Mouse (Mus musculus): ENCODE results near the gene Tbx4. TPM values are rescaled to one million over a fixed set of nuclear protein-coding genes. Genes with fewer than 3 reads are reported as not detected.

The Tbx4 gene
- polyA plus RNA-seq, 1 experiment from 2014 or later = 2.4 TPM

DNA sequence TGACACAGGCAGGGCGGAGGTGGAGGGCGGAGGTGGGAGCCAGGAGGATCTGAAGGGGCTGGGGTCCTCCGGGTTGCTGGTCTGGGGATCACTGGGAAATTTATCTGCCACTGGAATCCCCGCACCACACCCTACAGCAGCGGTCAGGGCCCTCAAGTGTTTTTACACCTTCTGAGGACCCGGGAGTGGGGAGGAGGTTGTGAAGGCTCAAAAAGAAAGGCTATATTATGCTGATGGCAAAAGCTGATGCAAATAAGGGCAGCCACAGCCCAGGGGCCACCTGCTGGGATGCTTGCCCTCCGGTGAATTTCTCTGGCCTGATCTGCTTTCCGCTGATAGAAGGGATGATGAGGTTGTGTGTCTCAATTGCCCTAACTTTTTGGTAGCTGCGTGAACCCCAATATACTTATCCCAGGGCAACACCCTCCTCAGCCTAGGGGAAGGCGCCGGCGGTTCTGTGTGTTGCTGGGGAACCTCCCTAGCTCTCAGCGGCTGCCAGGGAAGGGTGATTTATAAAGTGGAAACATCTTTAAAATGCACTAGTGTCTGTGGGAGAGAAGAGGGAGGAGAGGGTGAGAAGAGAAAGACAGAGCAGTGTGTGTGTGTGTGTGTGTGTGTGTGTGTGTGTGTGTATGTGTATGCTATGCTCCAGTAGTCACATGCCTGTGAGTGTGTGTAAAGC is 4.9 kb downstream of the Tbx4 start:
- no peak overlapping the region for H3K4me2 ChIP-seq (replicated peaks)
- ATAC-seq (ENCODE audit: insufficient number of reproducible peaks, insufficient read depth, low FRiP score, low TSS enrichment) = no peak
- H3K4me1 ChIP-seq = peaks cover 24% of the 10 kb centered on the region
- H3K9me3 ChIP-seq = no peaks in the 10 kb centered on the region
- H3K9ac ChIP-seq = no peak overlapping the region
- H3K36me3 ChIP-seq = no peaks in the 10 kb centered on the region
- H3K27ac ChIP-seq = no peak overlapping the region
- H3K27me3 ChIP-seq = peaks cover 87% of the 10 kb centered on the region
- WGBS = 4% methylated on average over 13 of the region's 13 CpGs
- no peak overlapping the region for H3K4me3 ChIP-seq

DNA sequence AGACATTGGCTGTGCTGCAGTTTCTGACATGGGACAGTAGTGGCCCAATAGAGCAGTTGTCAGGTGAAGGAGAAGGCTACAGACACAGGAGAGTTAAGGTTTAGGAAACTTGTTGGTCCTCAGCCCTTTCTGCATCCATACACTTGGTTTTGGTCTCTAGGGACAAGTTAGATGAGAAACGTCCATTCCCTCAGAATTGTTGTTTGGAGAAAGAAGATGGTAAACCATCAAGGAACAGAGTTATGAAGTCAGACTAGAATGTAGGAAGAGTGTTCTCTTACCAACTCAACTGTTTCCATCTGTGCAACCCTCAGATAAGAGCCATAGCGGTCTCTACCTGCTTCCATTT is 5.4 kb downstream of the Tbx4 start:
- Histone ChIP-seq H3K27ac (no peak overlapping the region), H3K9me3 (no peaks in the 10 kb centered on the region), H3K4me1 (peaks cover 25% of the 10 kb centered on the region), H3K27me3 (peaks cover 86% of the 10 kb centered on the region), H3K9ac (no peak overlapping the region), H3K4me2 (replicated peaks) (no peak overlapping the region), H3K36me3 (no peaks in the 10 kb centered on the region), H3K4me3 (no peak overlapping the region)
- no peak for ATAC-seq (ENCODE audit: insufficient number of reproducible peaks, insufficient read depth, low FRiP score, low TSS enrichment)
- WGBS = 4% methylated on average over 2 of the region's 2 CpGs

DNA sequence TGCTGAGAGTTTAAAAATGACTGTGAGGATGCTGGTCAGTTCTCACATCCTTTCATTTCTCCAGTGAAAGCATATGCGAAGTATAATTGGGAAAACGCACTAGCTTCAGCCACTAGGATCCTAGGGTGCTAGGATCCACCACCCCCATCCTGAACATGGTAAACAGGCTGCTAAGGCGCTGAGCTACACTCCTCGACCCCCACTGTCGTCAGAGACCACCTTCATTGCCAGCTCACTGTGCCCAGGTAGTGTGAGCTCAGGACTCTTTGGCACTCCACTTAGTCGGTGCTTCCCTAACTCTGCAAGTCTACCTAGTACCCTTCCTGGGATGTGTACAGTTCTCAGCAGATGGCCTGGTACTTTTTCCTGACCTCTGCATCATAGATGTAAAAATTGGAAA is 6.5 kb downstream of the Tbx4 start:
- Histone ChIP-seq H3K36me3 (no peaks in the 10 kb centered on the region), H3K4me2 (replicated peaks) (no peak overlapping the region), H3K27ac (no peak overlapping the region), H3K9ac (no peak overlapping the region), H3K9me3 (no peaks in the 10 kb centered on the region), H3K4me1 (peaks cover 25% of the 10 kb centered on the region), H3K4me3 (no peak overlapping the region), H3K27me3 (peaks cover 93% of the 10 kb centered on the region)
- ATAC-seq (ENCODE audit: insufficient number of reproducible peaks, insufficient read depth, low FRiP score, low TSS enrichment) = no peak
- WGBS = 1% methylated on average over 6 of the region's 6 CpGs

DNA sequence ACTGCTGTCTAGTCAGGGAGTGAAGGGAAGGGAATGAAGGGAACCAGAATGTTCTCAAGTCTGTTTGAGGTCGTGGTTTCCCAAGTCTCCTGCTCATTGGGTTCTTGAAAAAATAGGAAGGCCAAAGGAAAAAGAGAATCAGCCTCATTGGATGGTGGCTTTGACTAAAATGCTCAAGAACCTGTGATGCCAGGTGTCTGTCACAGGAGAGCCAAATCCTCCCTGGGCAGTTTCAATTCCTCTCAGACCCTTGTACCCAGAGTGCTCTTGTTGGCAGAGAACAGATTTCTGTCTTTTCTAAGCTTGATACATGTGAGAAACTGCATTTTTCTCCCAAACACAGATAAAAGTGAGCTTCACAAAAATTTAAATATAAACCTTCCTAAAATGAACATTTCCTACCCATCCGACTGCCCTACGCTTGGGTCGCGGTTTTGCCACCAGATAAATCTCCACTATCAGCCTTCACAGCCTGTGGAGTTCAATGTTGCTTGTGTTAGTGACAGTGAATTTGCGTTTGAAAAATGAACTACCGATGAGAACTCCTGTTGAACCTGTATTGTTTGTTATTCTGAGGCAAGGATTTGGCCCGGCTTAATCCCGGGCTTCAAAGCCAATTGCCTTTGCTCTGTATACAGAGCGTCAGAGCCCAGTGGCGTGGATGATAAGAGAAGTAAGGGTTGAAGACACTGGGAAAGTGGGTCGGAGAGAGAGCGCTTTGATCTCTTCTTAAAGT is 7.3 kb downstream of the Tbx4 start:
- no peak for ATAC-seq (ENCODE audit: insufficient number of reproducible peaks, insufficient read depth, low FRiP score, low TSS enrichment)
- 3% methylated on average over 13 of the region's 13 CpGs for WGBS
- peaks cover 96% of the 10 kb centered on the region for H3K27me3 ChIP-seq
- peaks cover 23% of the 10 kb centered on the region for H3K4me1 ChIP-seq
- no peaks in the 10 kb centered on the region for H3K36me3 ChIP-seq
- no peak overlapping the region for H3K4me3 ChIP-seq
- no peak overlapping the region for H3K4me2 ChIP-seq (replicated peaks)
- H3K27ac ChIP-seq = no peak overlapping the region
- no peaks in the 10 kb centered on the region for H3K9me3 ChIP-seq
- H3K9ac ChIP-seq = no peak overlapping the region

DNA sequence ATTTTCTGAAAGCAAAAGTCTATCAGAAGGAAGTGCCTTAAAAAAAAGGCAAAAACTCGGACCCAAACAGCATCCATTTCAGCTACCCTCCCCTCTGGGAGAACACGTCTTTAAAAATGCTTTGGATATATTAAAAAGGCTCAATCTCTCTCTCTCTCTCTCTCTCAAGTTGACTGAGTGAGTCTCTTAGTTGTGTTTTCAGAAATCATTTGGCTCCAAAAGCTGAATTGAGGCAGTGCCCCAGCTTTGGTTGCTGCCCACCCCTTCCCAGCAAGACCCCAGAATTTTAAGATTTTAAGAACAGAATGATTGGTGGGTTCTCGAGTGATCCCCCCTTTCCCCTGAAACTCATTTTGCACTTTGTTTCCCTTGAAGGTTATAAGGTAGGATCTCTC is 7.9 kb downstream of the Tbx4 start:
- H3K27me3 ChIP-seq = peaks cover 94% of the 10 kb centered on the region
- WGBS = 7% methylated on average over 3 of the region's 3 CpGs
- no peak overlapping the region for H3K4me3 ChIP-seq
- H3K36me3 ChIP-seq = no peaks in the 10 kb centered on the region
- H3K9ac ChIP-seq = no peak overlapping the region
- no peak for ATAC-seq (ENCODE audit: insufficient number of reproducible peaks, insufficient read depth, low FRiP score, low TSS enrichment)
- peaks cover 19% of the 10 kb centered on the region for H3K4me1 ChIP-seq
- H3K4me2 ChIP-seq (replicated peaks) = no peak overlapping the region
- no peaks in the 10 kb centered on the region for H3K9me3 ChIP-seq
- H3K27ac ChIP-seq = no peak overlapping the region

DNA sequence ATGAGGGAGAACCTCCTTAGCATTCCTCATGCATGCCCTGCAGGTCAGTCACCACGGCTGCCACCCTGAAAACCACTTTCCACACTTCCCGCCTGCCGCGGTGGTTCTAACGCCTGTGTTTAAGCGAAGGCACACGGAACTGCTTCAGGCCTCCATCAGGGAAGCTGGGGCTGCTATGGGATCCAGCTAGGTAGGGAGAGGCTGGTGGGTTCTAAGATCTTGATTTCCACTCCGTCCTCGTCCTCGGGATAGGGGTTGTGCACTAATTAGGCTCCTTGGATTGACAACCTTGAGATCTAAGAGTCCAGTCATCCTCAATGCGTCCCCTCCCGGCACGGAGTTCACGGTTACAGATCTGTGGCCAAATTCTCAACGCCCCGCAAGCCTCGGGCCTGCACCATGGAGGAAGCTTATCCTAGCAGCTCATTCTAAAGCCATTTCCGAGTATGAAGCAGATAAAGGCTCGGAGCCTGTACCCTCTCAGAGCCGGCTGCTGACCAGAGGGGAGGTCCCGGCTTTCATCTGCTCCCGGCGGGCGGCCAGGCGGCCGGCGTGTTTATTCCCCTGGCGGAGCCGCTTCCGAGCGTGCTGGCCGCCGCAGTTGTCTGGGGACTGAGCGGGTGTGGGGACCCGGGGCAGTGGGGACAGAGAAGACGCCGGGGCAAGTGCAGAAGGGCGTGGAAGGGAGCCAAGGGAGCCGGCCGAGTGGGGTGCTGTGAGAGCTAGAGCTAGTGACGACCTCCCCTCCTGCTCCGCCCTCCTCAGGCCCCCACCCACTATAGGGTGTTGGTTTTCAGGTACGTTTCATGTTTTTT is 8.7 kb downstream of the Tbx4 start:
- ATAC-seq (ENCODE audit: insufficient number of reproducible peaks, insufficient read depth, low FRiP score, low TSS enrichment) = no peak
- H3K9me3 ChIP-seq = no peaks in the 10 kb centered on the region
- no peaks in the 10 kb centered on the region for H3K36me3 ChIP-seq
- H3K27ac ChIP-seq = no peak overlapping the region
- peak overlapping the region; percentile 60 for H3K4me2 ChIP-seq (replicated peaks)
- H3K4me3 ChIP-seq = peak overlapping the region; percentile 25
- WGBS = 2% methylated on average over 43 of the region's 43 CpGs
- H3K4me1 ChIP-seq = peaks cover 19% of the 10 kb centered on the region
- H3K27me3 ChIP-seq = peaks cover 94% of the 10 kb centered on the region
- peak overlapping the region; percentile 45; the same call in 1 of the 2 replicates for H3K9ac ChIP-seq

DNA sequence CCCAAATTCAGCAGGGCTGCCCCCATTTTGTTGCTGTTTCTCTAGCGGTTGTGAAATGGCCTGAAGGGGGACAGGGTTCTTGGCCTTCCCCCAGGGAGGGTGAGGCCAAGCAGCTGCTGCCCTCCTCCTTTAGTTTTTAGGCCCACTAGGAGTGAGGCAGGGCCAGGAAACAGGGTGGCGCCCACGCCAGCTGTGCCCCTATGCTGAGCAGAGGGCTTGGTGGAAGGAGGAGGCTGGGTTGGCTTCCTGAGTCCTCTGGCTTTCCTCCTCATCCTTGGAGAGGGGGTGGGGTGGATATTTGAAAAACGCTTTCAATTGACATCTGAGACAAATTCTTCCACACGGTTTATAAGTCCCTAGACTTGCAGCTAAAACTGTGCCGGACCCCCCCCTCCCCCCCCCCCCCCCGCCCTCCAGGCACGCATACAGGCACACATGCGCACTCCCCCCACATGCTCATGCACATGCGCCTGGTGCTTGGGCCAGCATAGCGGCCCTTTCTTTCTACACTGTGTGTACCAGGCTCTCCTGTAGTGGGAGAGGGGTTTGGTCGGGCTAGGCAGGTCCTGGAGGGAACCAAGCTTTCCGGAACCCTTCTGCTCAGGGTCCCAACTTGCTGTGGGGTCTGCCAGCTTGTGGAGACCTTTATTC is 10.2 kb downstream of the Tbx4 start:
- ATAC-seq (ENCODE audit: insufficient number of reproducible peaks, insufficient read depth, low FRiP score, low TSS enrichment) = 0 out of 2 replicates have a peak, but pooled peaks have one; percentile 61
- no peaks in the 10 kb centered on the region for H3K9me3 ChIP-seq
- 0 out of 2 replicates have a peak overlapping the region, but pooled peaks have one; percentile 4 for H3K4me3 ChIP-seq
- H3K4me1 ChIP-seq = peaks cover 17% of the 10 kb centered on the region
- 23% methylated on average over 11 of the region's 13 CpGs for WGBS
- H3K4me2 ChIP-seq (replicated peaks) = peak overlapping the region; percentile 33
- 0 out of 2 replicates have a peak overlapping the region, but pooled peaks have one; percentile 6 for H3K9ac ChIP-seq
- H3K27me3 ChIP-seq = peaks cover 92% of the 10 kb centered on the region
- H3K36me3 ChIP-seq = no peaks in the 10 kb centered on the region
- H3K27ac ChIP-seq = no peak overlapping the region

DNA sequence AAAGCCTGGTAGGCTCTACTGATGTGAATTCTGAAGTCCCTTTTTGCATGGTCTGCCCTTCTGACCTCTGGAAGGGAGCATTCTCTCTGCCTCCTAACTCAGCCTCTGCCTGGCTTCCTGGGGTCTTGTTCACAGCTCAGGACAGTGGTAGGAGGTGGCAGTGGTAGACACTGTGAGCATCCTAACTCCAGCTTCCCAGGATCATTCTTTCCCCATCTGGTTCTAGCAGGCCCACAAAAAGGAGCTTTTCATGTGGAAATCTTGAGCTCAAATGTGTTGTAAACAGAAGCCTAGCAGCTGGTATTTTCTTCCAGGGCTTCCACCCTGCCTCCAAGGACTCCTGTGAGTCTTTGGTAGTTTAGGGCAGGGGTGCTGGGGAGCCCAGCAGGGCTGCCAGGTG is 14.1 kb downstream of the Tbx4 start:
- no peak overlapping the region for H3K9ac ChIP-seq
- no peaks in the 10 kb centered on the region for H3K36me3 ChIP-seq
- H3K27me3 ChIP-seq = peaks cover 56% of the 10 kb centered on the region
- no peak overlapping the region for H3K27ac ChIP-seq
- ATAC-seq (ENCODE audit: insufficient number of reproducible peaks, insufficient read depth, low FRiP score, low TSS enrichment) = no peak
- H3K4me1 ChIP-seq = peaks cover 9% of the 10 kb centered on the region
- no peak overlapping the region for H3K4me3 ChIP-seq
- H3K4me2 ChIP-seq (replicated peaks) = no peak overlapping the region
- no peaks in the 10 kb centered on the region for H3K9me3 ChIP-seq

DNA sequence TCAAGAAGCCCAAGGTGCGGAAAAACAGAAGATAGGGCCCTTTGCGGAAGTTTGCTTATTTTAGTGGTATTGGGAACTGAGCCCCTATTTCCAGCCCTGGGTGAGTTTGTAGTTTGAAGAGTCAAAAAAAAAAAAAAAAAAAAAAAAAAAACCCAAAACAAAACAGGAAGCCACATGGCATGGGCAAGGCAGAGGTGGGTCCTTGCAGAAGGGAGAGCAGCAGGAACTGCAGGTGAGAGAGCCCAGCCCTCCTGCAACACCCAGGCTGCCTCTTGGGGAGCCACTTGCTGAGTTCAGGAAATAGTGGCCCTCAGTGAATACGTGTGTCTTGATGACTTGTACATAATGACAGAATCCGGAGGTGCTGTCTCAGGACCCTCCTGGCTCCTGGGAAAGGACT is 23.3 kb downstream of the Tbx4 start:
- no peaks in the 10 kb centered on the region for H3K36me3 ChIP-seq
- H3K4me2 ChIP-seq (replicated peaks) = no peak overlapping the region
- H3K27ac ChIP-seq = no peak overlapping the region; the same call in 1 of the 2 replicates
- no peak overlapping the region for H3K9ac ChIP-seq
- no peaks in the 10 kb centered on the region for H3K27me3 ChIP-seq
- H3K4me3 ChIP-seq = no peak overlapping the region
- no peak for ATAC-seq (ENCODE audit: insufficient number of reproducible peaks, insufficient read depth, low FRiP score, low TSS enrichment)
- peaks cover 13% of the 10 kb centered on the region for H3K4me1 ChIP-seq
- no peaks in the 10 kb centered on the region for H3K9me3 ChIP-seq
- 61% methylated on average over 4 of the region's 4 CpGs for WGBS

DNA sequence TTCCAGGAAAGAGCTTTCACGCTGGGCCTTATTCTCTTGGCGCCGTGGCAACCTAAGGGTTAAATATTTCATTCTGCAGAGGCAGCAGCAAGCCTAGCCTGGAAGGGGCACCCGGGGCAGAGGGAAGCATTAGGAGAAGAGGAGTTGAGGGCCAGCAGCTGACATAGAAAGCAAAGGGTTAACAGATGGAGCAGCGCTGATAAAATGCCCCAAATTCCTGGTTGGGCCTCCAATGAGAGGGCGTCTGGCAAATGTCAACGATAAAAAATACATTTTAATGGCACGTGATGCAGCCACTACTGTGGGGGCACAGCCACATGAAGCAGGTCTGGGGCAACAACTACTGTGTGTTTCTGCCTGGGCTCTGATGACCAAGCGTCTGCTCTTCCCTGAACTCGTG is 23.9 kb downstream of the Tbx4 start:
- H3K9me3 ChIP-seq = no peaks in the 10 kb centered on the region
- H3K4me2 ChIP-seq (replicated peaks) = no peak overlapping the region
- peak overlapping the region; percentile 25; the same call in 1 of the 2 replicates for H3K27ac ChIP-seq
- 22% methylated on average over 10 of the region's 10 CpGs for WGBS
- no peaks in the 10 kb centered on the region for H3K27me3 ChIP-seq
- H3K4me1 ChIP-seq = peaks cover 13% of the 10 kb centered on the region
- ATAC-seq (ENCODE audit: insufficient number of reproducible peaks, insufficient read depth, low FRiP score, low TSS enrichment) = no peak
- no peaks in the 10 kb centered on the region for H3K36me3 ChIP-seq
- H3K4me3 ChIP-seq = no peak overlapping the region
- H3K9ac ChIP-seq = no peak overlapping the region

DNA sequence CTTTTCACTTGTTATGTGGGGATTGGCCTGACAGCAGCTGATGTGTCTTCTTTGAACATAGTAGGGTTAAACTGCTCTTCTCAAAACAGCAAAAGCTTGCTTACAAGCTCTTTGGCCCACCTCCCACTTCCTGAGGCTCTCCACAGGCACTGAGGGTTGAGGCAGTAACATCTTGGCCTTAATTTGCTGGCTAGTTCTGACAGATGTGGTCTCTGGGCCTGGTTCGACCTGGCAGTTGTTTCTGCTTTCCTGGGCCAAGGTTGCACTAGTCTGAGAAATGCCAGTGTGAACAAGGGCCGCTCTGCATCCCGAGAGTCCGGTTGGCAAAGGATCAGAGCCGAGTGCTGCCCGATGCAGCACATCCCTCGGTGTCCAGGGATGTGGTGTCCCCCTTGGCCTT is 27.3 kb downstream of the Tbx4 start:
- ATAC-seq (ENCODE audit: insufficient number of reproducible peaks, insufficient read depth, low FRiP score, low TSS enrichment) = no peak
- Histone ChIP-seq H3K4me3 (no peak overlapping the region), H3K36me3 (no peaks in the 10 kb centered on the region), H3K9me3 (no peaks in the 10 kb centered on the region), H3K27ac (no peak overlapping the region), H3K4me1 (peaks cover 37% of the 10 kb centered on the region), H3K27me3 (no peaks in the 10 kb centered on the region), H3K4me2 (replicated peaks) (no peak overlapping the region), H3K9ac (no peak overlapping the region)
- 87% methylated on average over 7 of the region's 7 CpGs for WGBS
